Mouse (Mus musculus) C2C12 (cell line): ENCODE measurements around the gene Slc22a2.

ENCODE experiments used
- CTCF ChIP-seq: IDR thresholded peaks from one replicate; pipeline ENCODE4 v1.5.1; 2011; ENCODE audit not compliant: control insufficient read depth, insufficient read depth, insufficient read length
- MAX ChIP-seq: IDR thresholded peaks from one replicate; pipeline ENCODE4 v1.6.1; 2011; ENCODE audit warnings: mild to moderate bottlenecking, control low read depth

DNA sequence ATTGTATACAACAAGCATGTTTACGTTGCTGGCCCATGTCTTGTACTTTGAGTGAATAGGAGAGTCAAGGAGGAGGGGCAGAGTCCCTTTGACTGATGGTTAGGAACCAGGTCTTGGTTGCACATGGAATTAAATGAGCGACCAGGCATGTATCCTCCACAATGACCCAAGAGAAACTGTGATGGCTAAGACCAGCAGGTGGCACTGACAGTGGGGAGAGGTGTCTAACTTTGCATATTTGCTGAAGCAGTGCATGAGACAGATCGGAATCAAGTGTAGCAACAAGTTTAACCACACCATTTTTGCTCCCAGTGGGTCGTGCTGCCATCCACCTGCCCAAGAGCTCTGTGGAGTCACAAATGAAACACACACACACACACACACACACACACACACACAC lies 21.7 kb upstream of the Slc22a2 start:
- TF ChIP-seq CTCF (no peak), MAX (no peak)
